Mouse (Mus musculus) embryonic facial prominence, embryonic 10.5 days (tissue): Measurements from ENCODE around the gene Alcam. TPM values are rescaled to one million over a fixed set of nuclear protein-coding genes. Genes with fewer than 3 reads are reported as not detected.

Source experiments
- DNase-seq: peaks from one replicate; pipeline ENCODE4 v3.0.0-alpha.2; 2017; ENCODE audit warnings: low spot score
- H3K27ac ChIP-seq: fragments of 300-500 bp; sonication (generic); replicated peaks from 2 replicates; pipeline ENCODE4 v1.5.1; 2016; ENCODE audit warnings: mild to moderate bottlenecking
- H3K27me3 ChIP-seq: fragments of 300-500 bp; sonication (generic); replicated peaks from 2 replicates; pipeline ENCODE4 v1.6.1; 2016; ENCODE audit warnings: low read depth, mild to moderate bottlenecking; ENCODE audit not compliant: poor library complexity, severe bottlenecking
- H3K36me3 ChIP-seq: fragments of 300-500 bp; sonication (generic); replicated peaks from 2 replicates; pipeline ENCODE4 v1.6.1; 2016; ENCODE audit warnings: mild to moderate bottlenecking, moderate library complexity
- H3K4me1 ChIP-seq: fragments of 300-500 bp; sonication (generic); 2 replicates; pipeline ENCODE4 v1.6.1; 2016
- H3K4me3 ChIP-seq: fragments of 300-500 bp; sonication (generic); 2 replicates; pipeline ENCODE4 v1.5.1; 2016; ENCODE audit warnings: mild to moderate bottlenecking, moderate library complexity
- H3K9me3 ChIP-seq: fragments of 300-500 bp; sonication (generic); 2 replicates; pipeline ENCODE4 v1.6.1; 2016; ENCODE audit warnings: mild to moderate bottlenecking
- WGBS: fragments of 180-500 bp; shearing (Covaris S2); methylation state at CpG from one replicate; pipeline ENCODE4 v1.1.7; 2016; 5-methylcytosine and 5-hydroxymethylcytosine counted together
- polyA plus RNA-seq: library from polyadenylated mRNA; unstranded; fragments of >200 nt; fragmentation: Nextera tagmentation; extraction: Ambion mirVana; gene quantifications from 2 replicates; pipeline ENCODE4 v1.2.1, GENCODE M21; 2016

Alcam gene
- polyA plus RNA-seq, 1 experiment from 2014 or later: 5.1 TPM

DNA sequence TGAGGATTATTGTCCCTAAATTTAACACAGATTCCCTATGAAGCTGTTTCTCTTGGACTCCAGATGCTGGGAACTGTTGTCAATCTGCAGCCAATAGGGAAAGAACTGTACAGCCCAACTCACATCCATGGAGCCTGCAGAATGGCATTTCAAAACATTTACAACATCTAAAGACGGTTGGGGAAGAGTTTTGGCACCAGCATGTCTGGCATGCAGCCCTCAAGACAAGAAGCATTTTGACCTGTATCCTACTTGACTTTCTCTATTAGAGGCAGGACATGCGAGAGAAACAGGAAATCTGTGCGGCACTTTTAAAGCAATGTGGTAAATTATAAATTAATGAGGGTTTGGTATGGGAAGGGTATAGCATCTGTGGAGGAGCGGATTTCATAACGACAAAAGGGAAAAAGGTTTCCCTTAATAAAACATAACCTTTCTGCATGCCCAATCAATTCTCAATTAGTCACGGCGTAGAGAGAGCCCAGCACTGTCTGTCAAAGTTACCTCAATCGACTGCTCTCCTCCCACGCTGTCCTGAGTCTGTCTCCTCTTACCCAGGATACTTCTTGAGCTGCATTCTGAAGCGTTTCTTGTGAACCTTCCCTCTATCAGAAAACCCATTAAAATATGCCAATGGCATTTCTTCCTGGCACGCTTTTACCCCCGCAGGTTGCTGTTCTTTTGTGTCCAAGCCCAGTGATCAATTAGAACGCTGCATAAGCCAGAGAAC, 70.3 kb downstream of the Alcam start:
- Histone ChIP-seq H3K4me3 (no peak overlapping the region), H3K4me1 (peaks cover 10% of the 10 kb centered on the region), H3K27ac (no peak overlapping the region), H3K27me3 (no peaks in the 10 kb centered on the region), H3K9me3 (no peaks in the 10 kb centered on the region), H3K36me3 (no peaks in the 10 kb centered on the region)
- WGBS: 56% methylated on average over 13 of the region's 13 CpGs
- peak; percentile 37 for DNase-seq

DNA sequence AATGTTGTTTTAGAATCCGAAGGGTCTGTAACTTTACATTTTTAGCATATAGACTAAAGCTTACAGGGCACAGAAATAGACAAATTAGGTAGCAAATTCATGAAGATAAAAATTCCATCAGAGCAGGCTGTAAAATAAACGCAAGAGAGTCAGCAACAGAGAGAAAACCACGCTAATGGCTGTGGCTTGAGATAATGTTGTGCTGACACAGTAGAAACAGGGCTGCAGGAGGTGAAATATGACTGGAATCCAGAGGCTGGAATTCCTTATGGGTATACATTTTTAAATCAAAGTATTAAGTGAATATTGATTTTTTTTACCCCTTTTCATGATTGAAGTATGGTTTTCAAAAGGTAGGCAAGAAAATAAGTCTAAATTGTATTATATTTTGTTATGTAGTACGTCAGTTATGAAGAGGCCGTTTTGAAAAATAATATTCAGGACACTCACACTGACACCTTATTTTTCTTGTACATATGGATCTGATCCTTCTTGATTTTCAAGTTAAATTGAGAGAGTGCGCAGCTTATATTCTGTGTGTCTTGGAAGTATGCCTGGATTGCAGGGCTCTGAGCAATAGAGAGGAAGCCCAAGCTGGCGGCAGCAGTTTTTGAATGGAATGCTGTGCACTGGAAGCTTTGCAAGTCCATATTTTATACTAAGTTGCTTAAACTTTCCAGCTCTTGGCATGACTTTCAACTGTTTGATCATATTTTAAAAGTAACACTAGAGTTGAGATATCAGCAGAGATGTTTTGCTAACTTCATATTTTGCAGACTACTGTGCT, 74.9 kb downstream of the Alcam start:
- 79% methylated on average over 7 of the region's 7 CpGs for WGBS
- Histone ChIP-seq H3K27ac (no peak overlapping the region), H3K4me3 (no peak overlapping the region), H3K27me3 (no peaks in the 10 kb centered on the region), H3K4me1 (peaks cover 10% of the 10 kb centered on the region), H3K9me3 (no peaks in the 10 kb centered on the region), H3K36me3 (no peaks in the 10 kb centered on the region)
- DNase-seq: no peak

- Histone ChIP-seq H3K27me3 (no peaks in the 10 kb centered on the region), H3K9me3 (no peaks in the 10 kb centered on the region), H3K4me3 (no peak overlapping the region), H3K4me1 (no peaks in the 10 kb centered on the region), H3K27ac (no peak overlapping the region), H3K36me3 (no peaks in the 10 kb centered on the region)
- 91% methylated on average over 2 of the region's 2 CpGs for WGBS
- no peak for DNase-seq
These were observed 77.0 kb downstream of the Alcam start for GRCm38 (mm10) chr16:52376827-52377226.

- no peak for DNase-seq
- Histone ChIP-seq H3K4me1 (no peaks in the 10 kb centered on the region), H3K36me3 (no peaks in the 10 kb centered on the region), H3K27me3 (no peaks in the 10 kb centered on the region), H3K27ac (no peak overlapping the region), H3K9me3 (no peaks in the 10 kb centered on the region), H3K4me3 (no peak overlapping the region)
- 87% methylated on average over 2 of the region's 2 CpGs for WGBS
These were observed 81.9 kb downstream of the Alcam start for GRCm38 (mm10) chr16:52371956-52372355.

GRCm38 (mm10) chr16:52368521-52368920, 85.4 kb downstream of the Alcam start:
- H3K36me3 ChIP-seq: no peaks in the 10 kb centered on the region
- H3K4me3 ChIP-seq: no peak overlapping the region
- H3K27me3 ChIP-seq: no peaks in the 10 kb centered on the region
- no peak for DNase-seq
- 92% methylated on average over 5 of the region's 5 CpGs for WGBS
- H3K4me1 ChIP-seq: no peaks in the 10 kb centered on the region
- no peaks in the 10 kb centered on the region for H3K9me3 ChIP-seq
- no peak overlapping the region for H3K27ac ChIP-seq

GRCm38 (mm10) chr16:52366915-52367314, 87.0 kb downstream of the Alcam start:
- Histone ChIP-seq H3K9me3 (no peaks in the 10 kb centered on the region), H3K27me3 (no peaks in the 10 kb centered on the region), H3K4me1 (no peaks in the 10 kb centered on the region), H3K4me3 (no peak overlapping the region), H3K36me3 (no peaks in the 10 kb centered on the region), H3K27ac (no peak overlapping the region)
- WGBS: 93% methylated on average over 4 of the region's 4 CpGs
- no peak for DNase-seq

DNA sequence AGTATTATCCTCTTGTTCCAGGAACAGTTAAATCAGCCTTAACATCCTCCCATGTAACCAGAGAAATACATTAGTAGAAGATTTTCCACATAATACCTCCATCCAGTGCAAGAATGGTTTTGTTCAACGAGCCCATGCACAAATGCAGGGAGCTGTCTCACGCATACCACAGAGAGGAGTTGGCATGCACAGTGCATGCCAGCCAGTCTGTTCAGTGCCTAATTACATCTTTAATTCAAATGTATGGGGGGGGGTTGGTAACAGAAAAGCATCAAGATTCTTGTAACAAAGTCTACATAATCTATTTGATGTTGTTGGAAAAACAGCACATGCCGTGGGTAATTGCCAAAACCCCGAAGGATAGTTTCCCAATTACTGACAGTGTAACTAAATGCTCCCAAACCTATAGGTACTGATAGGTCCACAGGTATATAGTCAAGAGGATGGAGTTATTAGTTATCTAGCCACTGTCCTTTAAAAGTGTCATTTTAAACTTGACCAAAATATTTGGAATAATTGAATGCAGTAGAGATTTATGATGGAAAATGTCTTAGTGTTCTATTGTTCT, 89.8 kb downstream of the Alcam start:
- no peaks in the 10 kb centered on the region for H3K27me3 ChIP-seq
- 88% methylated on average over 4 of the region's 4 CpGs for WGBS
- H3K4me1 ChIP-seq: no peaks in the 10 kb centered on the region
- H3K36me3 ChIP-seq: no peaks in the 10 kb centered on the region
- no peaks in the 10 kb centered on the region for H3K9me3 ChIP-seq
- H3K4me3 ChIP-seq: no peak overlapping the region
- no peak for DNase-seq
- H3K27ac ChIP-seq: no peak overlapping the region

GRCm38 (mm10) chr16:52343467-52344033, 110.3 kb downstream of the Alcam start:
- WGBS: 88% methylated on average over 2 of the region's 2 CpGs
- no peaks in the 10 kb centered on the region for H3K27me3 ChIP-seq
- no peak overlapping the region for H3K27ac ChIP-seq
- no peak for DNase-seq
- no peaks in the 10 kb centered on the region for H3K36me3 ChIP-seq
- H3K4me1 ChIP-seq: no peaks in the 10 kb centered on the region
- no peaks in the 10 kb centered on the region for H3K9me3 ChIP-seq
- no peak overlapping the region for H3K4me3 ChIP-seq

GRCm38 (mm10) chr16:52342694-52343466, 111.0 kb downstream of the Alcam start:
- 86% methylated on average over 8 of the region's 8 CpGs for WGBS
- Histone ChIP-seq H3K4me1 (no peaks in the 10 kb centered on the region), H3K4me3 (no peak overlapping the region), H3K36me3 (no peaks in the 10 kb centered on the region), H3K9me3 (no peaks in the 10 kb centered on the region), H3K27ac (no peak overlapping the region), H3K27me3 (no peaks in the 10 kb centered on the region)
- no peak for DNase-seq

GRCm38 (mm10) chr16:52334084-52334483, 119.8 kb downstream of the Alcam start:
- 82% methylated on average over 4 of the region's 4 CpGs for WGBS
- Histone ChIP-seq H3K4me1 (no peaks in the 10 kb centered on the region), H3K36me3 (no peaks in the 10 kb centered on the region), H3K4me3 (no peak overlapping the region), H3K27ac (no peak overlapping the region), H3K27me3 (no peaks in the 10 kb centered on the region), H3K9me3 (no peaks in the 10 kb centered on the region)
- DNase-seq: no peak

DNA sequence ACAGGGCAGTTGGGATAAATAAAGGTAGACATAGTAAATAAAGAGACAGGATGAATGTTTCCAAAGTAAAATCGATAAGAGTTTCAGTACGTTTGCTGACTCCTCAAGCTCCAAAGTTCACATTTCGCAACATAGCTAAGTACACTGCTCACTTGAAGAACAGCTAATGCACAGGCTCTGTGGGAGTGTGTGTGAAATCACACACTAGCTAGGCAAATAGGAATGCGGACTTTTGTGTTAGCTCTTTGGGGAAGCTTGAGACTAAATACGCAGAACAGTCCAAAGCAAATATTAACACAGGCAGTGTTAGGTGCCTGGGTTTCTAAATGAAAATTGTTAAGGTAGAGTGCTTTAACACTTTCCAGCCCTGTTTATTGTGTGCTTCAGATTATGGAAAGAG, 120.2 kb downstream of the Alcam start:
- Histone ChIP-seq H3K4me3 (no peak overlapping the region), H3K36me3 (no peaks in the 10 kb centered on the region), H3K4me1 (no peaks in the 10 kb centered on the region), H3K27ac (no peak overlapping the region), H3K27me3 (no peaks in the 10 kb centered on the region), H3K9me3 (no peaks in the 10 kb centered on the region)
- 85% methylated on average over 5 of the region's 5 CpGs for WGBS
- no peak for DNase-seq

DNA sequence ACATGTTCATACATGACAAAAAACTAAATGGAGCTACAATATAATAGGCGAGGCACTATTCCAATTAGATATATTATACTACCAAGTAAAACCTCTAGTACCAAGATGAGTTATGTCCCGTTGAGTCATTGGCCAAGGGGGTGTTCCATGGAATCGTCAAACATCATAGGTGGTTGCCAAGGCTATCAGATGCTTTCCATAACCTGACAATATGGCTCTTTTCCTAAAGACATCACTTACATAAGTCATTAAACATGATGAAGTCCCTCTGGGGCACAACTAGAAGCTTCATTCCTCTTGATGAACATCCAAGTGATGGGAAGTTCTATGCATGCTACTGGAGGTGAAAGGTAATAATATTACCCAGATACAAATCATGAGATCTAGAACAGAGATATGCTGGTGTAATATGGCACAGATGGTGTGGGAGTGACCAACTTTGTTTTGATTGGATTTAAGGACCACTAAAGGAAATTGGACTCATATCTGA, 122.5 kb downstream of the Alcam start:
- Histone ChIP-seq H3K4me3 (no peak overlapping the region), H3K9me3 (no peaks in the 10 kb centered on the region), H3K4me1 (no peaks in the 10 kb centered on the region), H3K36me3 (no peaks in the 10 kb centered on the region), H3K27me3 (no peaks in the 10 kb centered on the region), H3K27ac (no peak overlapping the region)
- WGBS: 92% methylated on average over 3 of the region's 3 CpGs
- no peak for DNase-seq
